Mouse (Mus musculus) B cell, adult 2 months (primary cell): ENCODE measurements around the gene Fshr.
"Not testable (repeated sequence)": the region's sequence is repeated elsewhere in the genome, so short reads cannot be mapped to it uniquely, and the experiment has no call there.

ENCODE experiments used
- DNase-seq, 2 experiments: peaks; one replicate each; pipeline ENCODE4 v3.0.0; 2022

The Fshr gene

GRCm38 (mm10) chr17:89200575-89200974 lies at the start of gene Fshr:
Gene Fshr (minus strand): TSS chr17:89200675.
- no peak for DNase-seq

- no peak for DNase-seq
These were observed 1.7 kb upstream of the Fshr start for GRCm38 (mm10) chr17:89202181-89202580.

DNA sequence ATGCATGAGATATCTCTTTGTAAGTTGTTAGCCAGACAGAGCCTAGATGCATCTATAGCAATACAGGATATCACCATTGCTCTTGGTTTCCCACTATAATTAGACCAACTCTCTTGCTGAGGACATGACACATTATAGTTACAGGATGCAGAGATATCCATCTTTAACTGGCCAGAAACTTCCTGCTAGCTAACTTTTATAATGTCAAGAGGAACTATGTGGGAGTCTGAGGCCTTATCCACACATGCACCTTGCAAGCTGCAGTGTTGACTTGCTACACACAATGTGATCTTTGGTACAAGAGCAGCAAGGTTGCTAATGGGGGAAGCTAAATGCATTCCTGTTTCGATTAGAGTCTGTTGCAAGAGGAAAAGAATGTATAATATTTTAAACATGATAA lies 26.9 kb downstream of the Fshr start:
- no peak for DNase-seq

- DNase-seq, result no peak
These were observed 35.7 kb downstream of the Fshr start for GRCm38 (mm10) chr17:89164773-89165172.

DNA sequence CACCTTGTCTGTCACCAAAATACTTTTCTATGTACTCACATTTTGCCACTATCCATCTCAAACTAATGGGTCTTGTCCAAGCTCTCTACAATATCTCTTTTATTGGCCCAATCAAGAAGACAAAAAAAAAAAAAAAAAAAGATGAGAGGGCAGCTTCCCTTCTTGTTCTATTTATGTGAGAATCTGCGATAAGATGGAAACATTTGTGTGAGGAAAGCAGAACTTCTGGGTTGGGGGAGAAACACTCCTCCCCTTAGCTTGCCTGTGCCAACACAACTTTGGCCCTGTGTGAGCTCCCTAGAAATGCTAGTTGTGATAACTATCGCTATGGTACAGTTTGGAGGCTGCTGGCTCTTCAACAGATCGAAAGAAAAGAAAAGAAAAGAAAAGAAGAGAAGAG lies 38.0 kb downstream of the Fshr start:
- DNase-seq, result no peak

- DNase-seq, result not testable (repeated sequence)
These were observed 41.1 kb downstream of the Fshr start for GRCm38 (mm10) chr17:89159343-89159742.

GRCm38 (mm10) chr17:89144806-89145205 lies 55.7 kb downstream of the Fshr start:
- no peak for DNase-seq

- DNase-seq, result no peak
These were observed 80.5 kb downstream of the Fshr start for GRCm38 (mm10) chr17:89120023-89120422.

GRCm38 (mm10) chr17:89119250-89119649 lies 81.2 kb downstream of the Fshr start:
- no peak for DNase-seq

GRCm38 (mm10) chr17:89113944-89114343 lies 86.5 kb downstream of the Fshr start:
- no peak for DNase-seq

- DNase-seq, result no peak
These were observed 99.6 kb downstream of the Fshr start for GRCm38 (mm10) chr17:89100719-89101350.

GRCm38 (mm10) chr17:89099733-89100132 lies 100.7 kb downstream of the Fshr start:
- not testable (repeated sequence) for DNase-seq

- no peak for DNase-seq
These were observed 110.6 kb downstream of the Fshr start for GRCm38 (mm10) chr17:89089692-89090475.

- no peak for DNase-seq
These were observed 117.6 kb downstream of the Fshr start for GRCm38 (mm10) chr17:89082897-89083296.

DNA sequence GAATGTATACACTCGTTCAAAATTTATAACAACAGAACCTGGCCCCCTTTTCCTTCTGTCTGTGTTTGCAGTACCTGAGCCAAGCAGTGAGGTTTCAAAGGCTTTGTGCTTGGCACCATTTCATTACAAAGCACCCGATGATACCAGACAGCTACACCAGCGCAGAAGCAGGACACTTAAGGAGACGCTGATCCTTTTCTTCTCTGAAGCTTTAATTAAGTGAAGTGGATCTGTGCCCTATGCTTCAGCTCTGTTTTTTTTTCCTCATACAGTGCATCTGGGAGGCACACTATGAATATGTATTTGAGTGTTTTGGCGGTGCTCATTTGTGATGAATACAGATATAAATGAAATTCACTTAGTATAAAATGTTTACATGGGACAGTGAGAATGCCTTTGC lies 120.8 kb downstream of the Fshr start:
- no peak for DNase-seq

- DNase-seq, result no peak
These were observed 136.0 kb downstream of the Fshr start for GRCm38 (mm10) chr17:89064327-89065095.

DNA sequence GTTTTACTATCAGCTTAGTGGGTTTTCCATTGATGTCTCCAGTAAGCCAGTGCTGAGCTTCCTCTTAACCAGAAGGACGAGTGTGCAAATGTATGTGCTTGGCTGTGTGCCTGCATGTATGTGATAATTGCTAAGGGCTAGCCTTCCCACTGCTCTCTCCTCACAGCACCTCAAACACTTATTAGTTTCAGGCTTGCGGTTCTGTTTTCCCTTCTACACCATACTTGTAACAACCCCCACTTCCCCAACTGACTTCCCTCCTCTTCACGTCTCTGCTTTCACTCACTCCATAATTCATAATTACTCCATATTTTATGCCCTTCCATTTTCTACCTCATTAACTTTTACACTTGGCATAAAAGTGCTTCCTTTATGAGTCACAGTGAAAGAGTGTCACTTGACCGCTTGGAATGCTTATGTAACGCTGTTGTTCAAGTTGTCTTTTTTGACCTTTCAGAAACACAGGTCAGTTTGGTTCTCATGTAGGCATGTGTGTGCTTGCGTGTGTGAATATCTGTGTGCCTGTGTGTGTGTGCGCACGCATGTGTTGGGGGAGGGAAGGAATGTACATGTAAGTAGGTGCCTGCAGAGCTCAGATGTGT lies 138.0 kb downstream of the Fshr start:
- no peak for DNase-seq

GRCm38 (mm10) chr17:89051031-89051563 lies 149.4 kb downstream of the Fshr start:
- DNase-seq, result no peak

- no peak for DNase-seq
These were observed 151.4 kb downstream of the Fshr start for GRCm38 (mm10) chr17:89049071-89049470.

DNA sequence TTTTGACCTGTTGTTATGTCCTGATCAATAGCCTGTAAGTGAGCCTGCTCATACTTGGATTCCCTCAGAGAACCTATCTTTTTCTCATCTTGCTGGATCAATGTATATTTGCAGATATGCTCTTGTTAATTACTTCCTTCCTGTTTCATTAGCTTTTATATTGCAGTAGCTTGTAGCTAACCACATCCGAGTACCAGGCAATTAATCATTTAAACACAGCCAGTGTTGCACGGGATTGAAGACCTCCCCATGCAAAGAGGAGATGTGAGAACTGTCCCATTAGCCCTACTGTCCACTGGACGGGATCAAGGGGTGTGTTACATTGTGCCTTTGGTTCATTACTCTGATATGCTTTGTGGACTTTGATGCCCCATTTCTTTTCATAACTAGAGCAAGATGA lies 154.5 kb downstream of the Fshr start:
- DNase-seq, result no peak

DNA sequence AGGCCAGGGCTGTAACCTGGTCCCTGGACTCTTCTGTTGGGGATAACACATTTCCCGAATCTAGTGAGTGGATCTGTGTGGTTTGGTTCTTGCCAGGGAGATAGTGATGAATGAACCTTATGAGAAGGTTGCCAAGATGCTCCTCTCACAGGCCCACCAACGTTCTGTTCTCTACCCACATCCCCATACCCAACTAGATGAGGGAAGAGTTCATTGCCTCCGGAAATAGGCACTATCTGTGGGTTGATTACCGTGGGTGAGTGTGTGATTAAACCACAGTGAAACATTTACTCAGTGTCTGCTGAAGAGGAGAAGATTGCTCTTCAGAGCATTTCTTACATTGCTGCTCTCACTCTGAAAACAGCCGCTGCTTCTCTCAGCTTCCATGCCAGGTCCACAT lies 163.8 kb downstream of the Fshr start:
- no peak for DNase-seq

DNA sequence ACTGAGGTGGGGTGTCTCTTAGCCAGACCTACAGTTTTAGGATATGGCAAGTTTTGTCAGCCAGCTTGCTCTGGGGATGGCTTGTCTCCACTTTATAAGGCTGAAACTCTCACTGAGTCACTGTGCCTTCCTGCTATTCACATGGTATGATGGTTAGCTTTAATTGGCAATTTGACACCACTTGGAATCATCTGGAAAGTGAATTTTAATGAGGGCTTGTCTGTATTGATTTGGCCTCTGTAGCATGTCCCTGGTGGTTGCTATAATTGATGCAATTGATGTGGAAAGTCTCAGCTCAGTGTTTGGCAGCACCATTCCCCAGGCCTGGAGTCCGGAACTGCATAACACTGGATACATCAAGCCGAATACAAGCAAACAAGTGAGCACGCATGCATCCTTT lies 164.4 kb downstream of the Fshr start:
- DNase-seq, result no peak

DNA sequence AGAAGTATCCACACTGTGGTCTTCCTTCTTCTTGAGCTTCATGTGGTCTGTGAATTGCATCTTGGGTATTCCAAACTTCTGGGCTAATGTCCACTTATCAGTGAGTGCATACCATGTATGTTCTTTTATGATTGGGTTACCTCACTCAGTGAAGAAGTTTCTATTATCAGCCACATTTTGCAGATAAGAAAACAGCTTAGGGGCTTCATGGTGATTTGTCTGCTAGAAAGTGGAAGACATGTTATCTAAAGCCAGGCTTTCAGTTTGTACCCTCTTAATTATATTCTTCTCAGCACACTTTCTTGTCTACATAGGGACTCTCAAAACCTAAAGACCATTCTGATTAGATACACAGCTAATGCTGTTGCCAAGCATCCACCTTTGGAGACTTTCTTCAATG lies 165.8 kb downstream of the Fshr start:
- no peak for DNase-seq
